7 mouse cellular contexts compared by ENCODE assay signal in the genomic region with DNA sequence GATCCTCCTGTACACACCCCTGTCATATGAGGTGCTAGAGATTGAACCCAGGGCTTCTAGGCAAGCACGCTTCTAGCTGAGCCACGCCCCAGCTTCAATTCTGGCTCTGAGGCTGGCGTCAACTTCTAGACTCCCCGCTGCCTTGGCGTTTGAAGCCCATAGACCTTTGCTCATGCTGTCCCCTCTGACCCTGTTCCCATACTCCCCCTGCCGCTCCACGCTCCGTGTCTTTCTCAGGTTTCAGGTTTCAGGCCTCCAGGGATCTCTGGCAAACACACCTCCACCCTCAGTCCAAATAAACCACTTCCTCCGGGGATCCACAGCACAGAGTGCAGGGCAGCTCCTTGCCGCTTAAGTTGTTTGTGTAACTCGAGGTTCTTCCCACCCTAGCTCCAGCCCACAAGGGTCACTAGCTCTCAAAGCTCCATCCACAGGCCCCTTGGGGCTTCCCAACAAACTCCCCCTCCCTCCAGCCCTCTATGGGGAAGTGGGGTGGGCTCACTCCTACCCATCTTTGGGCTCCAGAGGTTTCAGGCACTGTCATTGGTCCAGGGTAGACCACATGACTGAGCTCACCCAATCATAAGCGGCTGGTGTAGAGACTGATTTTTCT. TPM values are rescaled to one million over a fixed set of nuclear protein-coding genes. Genes with fewer than 3 reads are reported as not detected.
DNase-seq lines count a peak whose midpoint lies in the region; ATAC-seq and TF ChIP-seq lines count a peak whose summit lies in the region.

No protein-coding gene starts in this region.

- 8% methylated on average over 12 of the region's 12 CpGs for WGBS in intestine, embryonic 16.5 days
- 6% methylated on average over 12 of the region's 12 CpGs for WGBS in lung, adult 2 months
- 7% methylated on average over 12 of the region's 12 CpGs for WGBS in stomach, embryonic 16.5 days

- H3K4me1 ChIP-seq in intestine, embryonic 16.5 days (ENCODE audit: control insufficient read depth, insufficient read depth, low read length): peaks cover 19% of the 10 kb centered on the region
- H3K4me1 ChIP-seq in lung, adult 2 months (ENCODE audit: control insufficient read depth, insufficient read depth, low read length): peaks cover 20% of the 10 kb centered on the region
- H3K4me1 ChIP-seq in stomach, embryonic 16.5 days (ENCODE audit: control insufficient read depth, insufficient read depth, low read length): peaks cover 13% of the 10 kb centered on the region

- TF ChIP-seq POLR2A in lung, adult 2 months (IDR thresholded peaks at IDR 0.05; ENCODE audit: borderline replicate concordance, extremely low read depth, low read depth, low read length): peak; percentile 63; the same call in 1 of the 2 replicates

- no peak for TF ChIP-seq CTCF in lung, adult 2 months (IDR thresholded peaks at IDR 0.05; ENCODE audit: insufficient read depth, low read length)

- ATAC-seq in intestine, embryonic 16.5 days: peak; percentile 64
- peak; percentile 88 for ATAC-seq in stomach, embryonic 16.5 days (ENCODE audit: insufficient read depth, low FRiP score)

- no peaks in the 10 kb centered on the region for H3K27me3 ChIP-seq in intestine, embryonic 16.5 days (replicated peaks; ENCODE audit: control insufficient read depth, insufficient read depth, low read length)
- H3K27me3 ChIP-seq in stomach, embryonic 16.5 days (ENCODE audit: control insufficient read depth, insufficient read depth, low read length): no peaks in the 10 kb centered on the region

- peak; percentile 58 to 79 for DNase-seq in urinary bladder, adult 18-20 months (ENCODE audit: low spot score in 2 of 2)
- no peak for DNase-seq in urinary bladder, postnatal 10 days (ENCODE audit: low spot score)
- peak; percentile 79 for DNase-seq in embryo, embryonic 9.5 days (ENCODE audit: extremely low spot score)
- peak; percentile 70 for DNase-seq in lung, adult 2 months
- no peak for DNase-seq in cerebellum, adult 8-10 months

- no peak overlapping the region for H3K9ac ChIP-seq in intestine, embryonic 16.5 days (ENCODE audit: low read depth, low read length)
- H3K9ac ChIP-seq in stomach, embryonic 16.5 days (ENCODE audit: low read length): peak overlapping the region; percentile 9; the same call in 1 of the 2 replicates

- H3K27ac ChIP-seq in intestine, embryonic 16.5 days (ENCODE audit: low read length): peak overlapping the region; percentile 58; the same call in 1 of the 2 replicates
- H3K27ac ChIP-seq in stomach, embryonic 16.5 days (ENCODE audit: low read length): peak overlapping the region; percentile 54; the same call in 1 of the 2 replicates

- H3K4me3 ChIP-seq in intestine, embryonic 16.5 days (ENCODE audit: low read length): no peak overlapping the region
- H3K4me3 ChIP-seq in lung, adult 2 months (replicated peaks; ENCODE audit: extremely low read depth, low read depth, low read length): no peak overlapping the region
- no peak overlapping the region for H3K4me3 ChIP-seq in stomach, embryonic 16.5 days (replicated peaks; ENCODE audit: low read length)

- no peaks in the 10 kb centered on the region for H3K9me3 ChIP-seq in intestine, embryonic 16.5 days (ENCODE audit: control insufficient read depth, low read length)
- H3K9me3 ChIP-seq in stomach, embryonic 16.5 days (replicated peaks; ENCODE audit: control insufficient read depth, low read length): no peaks in the 10 kb centered on the region

- peak overlapping the region; percentile 47 for H3K4me2 ChIP-seq in intestine, embryonic 16.5 days (ENCODE audit: low read depth, low read length)
- peak overlapping the region; percentile 35 for H3K4me2 ChIP-seq in stomach, embryonic 16.5 days (ENCODE audit: low read depth, low read length)

- H3K36me3 ChIP-seq in intestine, embryonic 16.5 days (ENCODE audit: control insufficient read depth, insufficient read depth, low read length): no peaks in the 10 kb centered on the region
- H3K36me3 ChIP-seq in stomach, embryonic 16.5 days (ENCODE audit: control insufficient read depth, insufficient read depth, low read length): no peaks in the 10 kb centered on the region

RNA-seq across cellular contexts. Expression of gene Clic4, which starts 20.0 kb away (rescaled TPM):
- polyA plus RNA-seq in intestine, embryonic 16.5 days (2015; fragmentation: Nextera tagmentation; extraction: Ambion mirVana): 107 and 109 TPM in 2 replicates
- 190 and 227 TPM in 2 replicates for polyA plus RNA-seq in lung, adult 2 months (2012; rRNA removed)
- polyA plus RNA-seq in stomach, embryonic 16.5 days (2015; fragmentation: Nextera tagmentation; extraction: Ambion mirVana): 136 and 141 TPM in 2 replicates

Comparison
In these comparisons a context has a peak if more than half of its experiments do, and no peak if none do; other contexts are left out.
1. DNase-seq: peak in urinary bladder, adult 18-20 months (2 of 2), embryo, embryonic 9.5 days (single experiment) and lung, adult 2 months (single experiment); none in urinary bladder, postnatal 10 days (single experiment) and cerebellum, adult 8-10 months (single experiment).